Mouse (Mus musculus) T-helper 17 cell (primary cell): Measurements from ENCODE around the gene Klk10.

Experiments used
- in situ Hi-C, 2 experiments: fragments of 300-600 bp; cut with MboI, MseI; formaldehyde crosslinking; loops; 1 replicate in 1 of 2; 2 replicates in 1 of 2; pipeline ENCODE4 v1.15.1; 2025; ENCODE audit warnings: high pct_unique_total_duplicates in 2 of 2

The Klk10 gene

DNA sequence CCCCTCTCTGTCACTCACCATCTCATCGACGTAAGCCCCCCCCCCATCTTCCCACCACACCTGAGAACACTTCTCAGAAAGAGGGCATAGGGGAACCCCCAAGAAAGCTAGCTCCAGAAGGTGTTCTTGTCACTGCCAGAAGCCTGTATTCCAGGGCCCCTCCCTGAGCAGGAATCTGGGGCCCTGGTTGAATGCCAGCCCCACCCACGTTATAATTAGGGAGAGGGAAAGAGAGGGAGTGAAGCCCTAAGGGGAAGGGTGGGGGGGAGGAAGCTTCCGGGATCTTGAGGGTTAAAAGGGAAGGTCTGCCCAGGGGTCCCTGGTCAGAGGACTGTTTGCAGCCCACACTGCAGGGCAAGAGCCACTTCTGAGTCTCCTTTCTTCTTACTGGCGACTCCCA lies at the start of gene Klk10:
Klk10 (plus strand) TSS at position 290 of the 400 bp plus-strand sequence.
- in situ Hi-C loops, result loop anchor here (5.0 to 25.0 kb wide), 3 partner anchors 98 to 1457 kb away; partner anchors contain the start of genes Cd37 (in 1 of the 2), Ctu1 (in 1 of the 2) and Slc6a16 (in 1 of the 2)

DNA sequence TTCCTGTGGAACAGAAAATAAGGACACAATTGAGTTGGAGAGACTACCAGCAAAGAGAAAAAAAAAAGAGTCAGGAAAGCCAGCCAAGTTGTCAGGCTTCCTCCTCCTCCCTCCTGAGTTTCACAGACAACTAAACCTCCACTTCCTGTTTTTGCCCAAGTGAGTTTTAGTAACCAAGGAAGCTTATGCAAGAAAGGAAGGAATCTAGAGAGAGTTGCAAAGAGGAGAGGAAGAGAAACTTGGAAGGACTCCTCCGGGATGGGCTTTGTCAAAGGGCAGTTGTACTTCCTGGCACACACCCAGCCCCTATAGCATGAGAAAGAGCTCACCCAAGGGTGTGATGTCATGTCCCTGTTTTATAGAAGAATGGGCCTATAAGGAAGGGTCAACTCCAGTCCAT lies 33.0 kb upstream of the Klk10 start:
- in situ Hi-C loops, result no loop called here

DNA sequence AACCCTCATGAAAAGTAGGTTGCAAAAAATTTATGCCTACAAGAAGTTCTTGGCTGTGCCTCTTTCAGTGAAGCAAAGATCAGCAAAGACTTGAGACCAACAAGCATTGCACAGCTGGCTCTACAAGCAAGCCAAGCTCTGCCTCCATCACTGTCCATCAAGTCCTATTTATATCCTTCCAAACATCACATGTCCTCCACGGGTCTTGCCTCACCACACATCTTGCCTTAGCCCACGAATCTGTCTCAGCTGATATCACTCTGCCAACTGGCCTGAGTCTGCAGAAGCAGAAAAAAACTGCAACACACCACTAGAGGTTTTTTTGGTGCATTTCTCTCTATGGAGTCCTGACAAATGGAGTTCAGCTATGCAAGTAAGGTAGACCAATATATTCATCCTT lies 28.0 kb upstream of the Klk10 start:
- in situ Hi-C loops, result no loop called here

DNA sequence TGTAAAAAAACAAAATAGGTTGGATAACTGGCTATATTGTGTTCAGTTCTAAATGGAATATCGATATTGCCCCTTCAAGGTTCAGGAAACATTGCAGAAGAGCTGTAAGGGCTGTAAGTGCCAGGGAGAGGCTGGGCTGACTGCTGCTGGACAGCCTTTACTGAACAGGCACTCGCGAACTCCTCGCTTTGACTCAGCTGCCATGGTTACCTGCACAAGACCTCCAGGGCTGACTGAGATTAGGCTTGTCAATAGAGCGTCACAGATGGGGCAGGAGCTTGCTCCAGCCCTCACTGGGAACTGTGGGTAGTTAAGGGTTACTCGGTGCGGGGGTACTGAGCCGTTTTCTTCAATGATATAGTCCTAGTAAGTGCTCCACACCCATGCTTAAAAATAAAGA lies 14.4 kb upstream of the Klk10 start:
- in situ Hi-C loops, result no loop called here

DNA sequence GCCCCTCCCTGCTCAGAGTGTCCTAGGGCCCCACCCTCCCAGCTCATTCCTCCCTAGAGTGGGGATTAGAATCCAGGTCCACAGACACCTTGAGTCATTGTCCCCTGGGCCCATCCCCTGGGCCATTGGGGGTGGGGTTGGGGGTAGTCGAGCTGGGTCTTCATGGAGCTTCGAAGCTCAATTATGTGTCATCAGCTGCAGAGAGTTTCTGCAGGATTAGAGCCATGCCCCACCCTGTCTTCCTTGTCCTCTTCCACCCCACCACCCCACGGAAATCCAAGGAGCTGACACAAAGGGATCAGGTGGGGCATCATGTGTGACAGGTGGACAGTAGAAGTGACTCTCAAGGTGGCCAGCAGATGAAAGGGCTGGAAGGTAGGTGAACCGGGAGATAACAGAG lies 12.2 kb upstream of the Klk10 start, which contains the start of gene Klk12:
Klk12 (plus strand) TSS at position 301 of the 400 bp plus-strand sequence.
- in situ Hi-C loops, result no loop called here

DNA sequence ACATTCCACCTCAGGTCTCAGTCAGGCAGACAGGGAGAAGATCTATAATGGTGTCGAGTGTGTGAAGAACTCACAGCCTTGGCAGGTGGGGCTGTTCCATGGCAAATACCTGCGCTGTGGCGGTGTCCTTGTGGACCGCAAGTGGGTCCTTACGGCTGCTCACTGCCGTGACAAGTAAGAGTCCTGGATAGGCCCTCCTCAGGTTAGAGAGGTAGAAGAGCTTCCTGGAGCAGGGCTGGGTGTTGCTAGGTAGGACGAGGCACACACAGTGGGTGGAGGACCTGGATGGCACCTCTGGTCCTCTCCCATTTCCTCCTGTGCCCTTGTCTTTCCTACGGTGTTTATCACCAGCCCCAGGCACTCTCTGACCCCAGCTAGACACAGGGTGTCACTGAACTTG lies 11.2 kb upstream of the Klk10 start:
- in situ Hi-C loops, result no loop called here

DNA sequence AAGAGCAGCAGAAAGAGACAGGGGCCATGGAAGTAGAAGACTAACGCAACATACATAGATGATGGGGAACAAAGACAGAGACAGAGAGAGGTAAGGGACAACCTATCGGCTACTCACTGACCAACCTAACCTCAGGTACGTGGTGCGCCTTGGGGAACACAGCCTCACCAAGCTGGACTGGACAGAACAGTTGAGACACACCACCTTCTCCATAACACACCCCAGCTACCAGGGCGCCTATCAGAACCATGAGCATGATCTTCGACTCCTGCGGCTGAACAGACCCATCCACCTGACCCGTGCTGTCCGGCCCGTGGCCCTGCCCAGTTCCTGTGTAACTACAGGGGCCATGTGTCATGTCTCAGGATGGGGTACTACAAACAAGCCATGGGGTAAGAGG lies 10.1 kb upstream of the Klk10 start:
- in situ Hi-C loops, result no loop called here

DNA sequence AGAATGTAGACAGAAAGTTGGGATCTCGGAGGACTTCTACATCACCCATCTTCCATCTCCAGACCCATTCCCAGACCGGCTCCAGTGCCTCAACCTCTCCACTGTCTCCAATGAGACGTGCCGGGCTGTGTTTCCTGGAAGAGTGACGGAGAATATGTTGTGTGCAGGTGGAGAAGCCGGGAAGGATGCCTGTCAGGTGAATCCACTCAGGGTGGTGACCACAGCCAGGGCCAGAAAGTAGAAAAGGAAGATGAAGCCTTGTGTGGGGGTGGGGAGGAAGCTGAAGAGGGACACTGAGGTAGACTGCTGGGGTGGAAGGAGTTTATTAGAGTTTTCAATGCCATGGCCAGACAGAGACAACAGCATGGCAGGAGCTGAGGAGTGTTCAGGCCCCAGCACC lies 8.9 kb upstream of the Klk10 start:
- in situ Hi-C loops, result no loop called here

GRCm38 (mm10) chr7:43772901-43773300 lies 7.9 kb upstream of the Klk10 start:
- in situ Hi-C loops, result no loop called here

DNA sequence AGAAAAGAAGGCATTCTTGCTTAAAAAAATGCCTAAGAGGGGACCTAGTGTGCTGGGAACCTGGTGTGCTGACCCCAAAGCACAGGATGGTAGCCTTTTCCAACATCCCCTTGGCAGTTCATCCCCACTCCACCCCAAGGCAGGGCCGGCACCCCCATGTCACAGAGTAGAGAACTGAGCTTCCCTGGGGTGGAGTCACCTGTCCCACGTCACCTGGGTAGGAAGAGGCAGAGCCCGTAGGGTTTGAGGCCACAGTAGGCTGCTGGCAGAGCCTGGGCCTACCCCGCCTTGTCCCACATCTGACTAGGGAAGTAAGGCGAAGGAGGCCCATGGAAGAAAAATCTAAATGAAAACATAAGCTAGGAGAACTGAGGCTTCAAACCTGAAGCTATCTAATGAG lies 6.5 kb upstream of the Klk10 start, which contains the start of gene Klk11:
Klk11 (plus strand) TSS at position 241 of the 400 bp plus-strand sequence.
- in situ Hi-C loops, result no loop called here

GRCm38 (mm10) chr7:43774802-43775201 lies 6.0 kb upstream of the Klk10 start:
- in situ Hi-C loops, result loop anchor here in 1 of 2 experiments (25.0 kb wide), 1 partner anchor 1462 kb away; the partner anchor contains the start of genes Cd37 and Slc6a16

DNA sequence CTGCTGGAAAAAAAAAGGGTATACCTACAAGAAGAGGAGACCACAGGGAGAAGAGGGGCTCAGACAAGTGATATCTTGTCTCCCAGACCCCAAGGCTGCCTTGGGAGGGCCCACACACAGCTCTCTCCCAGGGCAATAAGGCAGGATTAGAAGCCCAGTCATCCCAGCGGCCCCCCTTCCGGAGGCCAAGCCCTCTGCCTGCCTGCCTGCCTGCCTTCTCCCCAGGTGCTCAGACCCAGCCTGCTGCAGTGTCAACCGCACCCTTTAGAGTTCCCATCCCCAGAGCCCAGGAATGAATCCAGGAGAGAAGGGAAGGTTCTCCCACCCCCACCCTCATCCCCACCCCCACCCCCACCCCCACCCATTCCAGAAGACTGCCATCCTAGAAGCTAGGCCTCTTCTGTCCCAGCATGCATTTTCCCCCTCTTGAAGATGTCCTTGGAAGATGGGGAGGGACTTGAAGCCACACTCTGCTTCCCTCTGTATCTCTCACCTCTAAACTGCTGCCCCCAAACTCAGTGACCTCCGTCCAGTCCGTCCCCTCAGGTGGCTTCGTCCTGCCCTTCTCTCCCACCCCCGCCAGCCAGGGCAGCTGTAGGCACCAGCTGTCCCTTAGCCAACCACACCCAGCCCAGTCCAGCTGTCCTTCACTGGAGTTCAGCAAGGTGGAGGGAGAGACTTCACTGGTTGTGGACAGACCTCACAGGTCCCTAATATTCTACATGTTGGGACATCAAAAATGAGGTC lies 5.4 kb upstream of the Klk10 start:
- in situ Hi-C loops, result loop anchor here in 1 of 2 experiments (25.0 kb wide), 1 partner anchor 1462 kb away; the partner anchor contains the start of genes Cd37 and Slc6a16

GRCm38 (mm10) chr7:43776506-43776905 lies 4.3 kb upstream of the Klk10 start:
- in situ Hi-C loops, result loop anchor here in 1 of 2 experiments (25.0 kb wide), 1 partner anchor 1461 kb away; the partner anchor contains the start of genes Cd37 and Slc6a16

GRCm38 (mm10) chr7:43777423-43777822 lies 3.4 kb upstream of the Klk10 start:
- in situ Hi-C loops, result loop anchor here in 1 of 2 experiments (25.0 kb wide), 1 partner anchor 1460 kb away; the partner anchor contains the start of genes Cd37 and Slc6a16

DNA sequence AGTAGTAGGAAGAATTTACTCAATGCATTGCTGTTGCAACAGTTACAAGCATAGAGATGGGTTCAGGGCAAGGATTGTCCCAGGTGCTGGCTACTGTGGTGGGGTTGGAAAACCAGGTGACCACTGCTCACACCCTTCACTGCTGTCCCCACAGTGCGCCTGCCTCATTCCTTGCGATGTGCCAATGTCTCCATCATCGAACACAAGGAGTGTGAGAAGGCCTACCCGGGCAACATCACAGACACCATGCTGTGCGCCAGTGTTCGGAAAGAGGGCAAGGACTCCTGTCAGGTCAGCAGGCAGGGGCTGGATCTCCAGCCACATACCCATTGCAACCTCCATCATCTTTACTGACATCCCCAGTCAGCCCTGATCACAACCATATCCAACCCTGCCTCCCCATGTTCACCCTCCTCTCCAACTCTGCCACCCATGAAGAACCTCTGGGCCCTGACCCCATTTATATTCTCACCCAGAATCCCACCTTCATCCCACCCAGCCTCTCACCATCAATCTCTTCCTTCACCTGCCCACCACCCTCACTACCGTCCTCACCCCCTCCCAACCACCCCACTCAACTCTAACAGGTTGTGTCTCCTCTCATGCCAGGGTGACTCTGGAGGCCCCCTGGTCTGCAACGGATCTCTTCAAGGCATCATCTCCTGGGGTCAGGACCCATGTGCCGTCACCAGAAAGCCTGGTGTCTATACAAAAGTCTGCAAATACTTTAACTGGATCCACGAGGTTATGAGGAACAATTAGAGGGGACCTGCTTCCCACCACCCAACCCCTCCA lies 2.5 kb upstream of the Klk10 start:
- in situ Hi-C loops, result loop anchor here in 1 of 2 experiments (25.0 kb wide), 1 partner anchor 1459 kb away; the partner anchor contains the start of genes Cd37 and Slc6a16

- in situ Hi-C loops, result loop anchor here (5.0 to 25.0 kb wide), 3 partner anchors 98 to 1457 kb away; partner anchors contain the start of genes Cd37 (in 1 of the 2), Ctu1 (in 1 of the 2) and Slc6a16 (in 1 of the 2)
Measured at GRCm38 (mm10) chr7:43780241-43780640, 594 bp upstream of the Klk10 start.

DNA sequence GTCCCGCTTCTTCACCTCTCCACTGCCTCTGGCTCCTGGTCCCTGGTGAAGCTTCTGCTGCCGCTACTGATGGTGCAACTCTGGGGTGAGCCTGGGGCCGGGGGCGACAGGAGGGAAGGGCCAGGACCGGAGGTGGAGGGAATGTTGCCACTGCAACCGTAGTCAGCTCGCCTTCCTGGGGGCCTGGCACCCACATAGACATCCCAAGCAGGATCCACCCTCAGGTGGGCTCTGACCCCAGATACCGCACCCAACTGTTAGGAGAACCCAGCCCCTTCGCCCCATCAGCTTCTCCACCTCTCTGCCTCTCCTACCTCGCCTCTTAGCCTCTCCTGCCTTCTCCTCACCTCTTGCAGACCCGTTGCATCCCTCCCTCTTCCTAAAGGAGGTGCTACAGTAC lies 706 bp downstream of the Klk10 start:
- in situ Hi-C loops, result loop anchor here (5.0 to 25.0 kb wide), 3 partner anchors 99 to 1456 kb away; partner anchors contain the start of genes Cd37 (in 1 of the 2), Ctu1 (in 1 of the 2) and Slc6a16 (in 1 of the 2)

DNA sequence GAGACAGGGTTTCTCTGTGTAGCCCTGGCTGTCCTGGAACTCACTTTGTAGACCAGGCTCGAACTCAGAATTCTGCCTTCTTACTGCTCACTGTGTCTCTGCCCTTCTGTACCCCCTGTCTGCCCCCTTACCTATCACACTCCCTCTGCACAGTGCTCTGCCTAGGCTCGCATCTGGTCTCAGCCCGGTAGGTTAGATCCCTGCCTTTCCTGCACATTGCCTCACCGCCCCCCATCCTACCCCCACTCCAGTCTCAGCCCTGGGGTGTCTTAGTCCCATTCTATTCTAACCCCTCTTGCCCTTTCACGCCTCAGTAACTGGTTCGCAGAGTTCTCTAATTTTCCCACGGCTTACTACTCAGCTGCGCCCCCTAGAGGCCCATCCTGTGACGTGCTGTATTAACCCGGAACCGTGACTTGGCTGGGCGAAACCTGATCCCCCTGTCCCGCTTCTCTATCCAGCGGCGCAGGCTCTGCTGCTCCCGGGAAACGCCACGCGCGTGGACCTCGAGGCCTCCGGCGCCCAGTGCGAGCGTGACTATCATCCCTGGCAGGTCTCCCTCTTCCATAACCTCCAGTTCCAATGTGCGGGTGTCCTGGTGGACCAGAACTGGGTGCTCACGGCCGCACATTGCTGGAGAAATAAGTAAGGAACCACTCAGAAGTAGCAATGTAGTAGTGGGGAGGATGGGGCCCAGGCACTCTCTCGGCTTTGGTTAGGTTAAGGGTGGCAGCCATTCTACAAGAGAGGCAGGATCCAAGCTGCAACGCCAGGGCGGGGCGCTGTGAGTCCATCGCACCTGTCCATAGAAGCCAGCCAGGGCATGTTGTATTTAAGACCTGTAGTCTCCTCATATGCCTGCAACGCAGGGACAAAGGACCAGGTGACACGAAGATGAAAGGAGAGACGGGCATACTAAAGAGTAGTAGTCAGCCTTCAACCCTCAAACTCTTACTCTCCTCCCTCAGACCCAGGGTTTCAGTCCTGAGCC lies 1.7 kb downstream of the Klk10 start:
- in situ Hi-C loops, result loop anchor here (5.0 to 25.0 kb wide), 3 partner anchors 100 to 1455 kb away; partner anchors contain the start of genes Cd37 (in 1 of the 2), Ctu1 (in 1 of the 2) and Slc6a16 (in 1 of the 2)

GRCm38 (mm10) chr7:43785286-43785685 lies 4.5 kb downstream of the Klk10 start:
- in situ Hi-C loops, result loop anchor here in 1 of 2 experiments (25.0 kb wide), 1 partner anchor 1452 kb away; the partner anchor contains the start of genes Cd37 and Slc6a16

DNA sequence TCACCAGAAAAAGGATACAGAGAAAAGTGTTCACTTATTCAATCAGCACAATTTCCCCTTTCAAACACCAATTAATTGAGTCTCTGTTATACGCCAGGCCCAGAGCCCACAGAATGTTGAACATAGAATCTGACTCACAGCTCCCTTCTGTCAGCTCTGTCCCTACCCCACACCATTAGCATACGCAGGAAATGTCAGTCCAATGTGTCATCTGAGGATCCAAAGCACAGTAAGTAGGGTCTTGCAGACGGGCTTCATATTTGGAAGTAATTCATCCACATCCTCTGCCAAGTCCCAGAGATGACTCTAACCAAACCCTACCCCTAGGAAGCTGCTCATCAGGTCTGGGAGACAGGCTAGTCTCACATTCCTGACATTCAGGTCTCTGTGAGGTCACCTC lies 7.3 kb downstream of the Klk10 start:
- in situ Hi-C loops, result loop anchor here in 1 of 2 experiments (25.0 kb wide), 1 partner anchor 1449 kb away; the partner anchor contains the start of genes Cd37 and Slc6a16
